In the genomic region with DNA sequence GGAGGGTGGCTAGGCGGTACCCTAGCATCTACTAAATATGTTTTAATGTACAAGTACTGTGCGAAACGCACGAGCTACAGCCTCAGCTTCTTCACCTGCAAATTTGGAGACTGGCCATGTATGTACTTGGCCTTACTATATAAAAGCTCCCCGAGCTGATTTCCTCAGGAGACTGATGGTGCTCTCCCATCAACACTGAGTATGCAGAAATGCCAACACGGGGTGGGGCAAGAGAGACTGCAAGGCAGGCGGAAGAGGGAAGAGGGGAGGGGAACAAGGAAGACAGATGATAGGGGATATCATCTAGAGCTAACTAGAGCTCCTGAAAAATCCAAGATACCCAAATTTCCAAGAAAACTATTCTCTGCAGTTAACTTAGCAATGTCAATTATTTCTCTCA, we compare ENCODE assay signal across 23 mouse cellular contexts.
"Had no signal": no experiment of that assay in that cellular context is flagged by ENCODE, and none has a peak within 500 bp of the region (broad histone marks: within the 10 kb centered on the region; RNA-seq: fewer than 3 reads in every experiment).

No protein-coding gene starts in this region.

- H3K9ac ChIP-seq: heart, embryonic 13.5 days; heart, embryonic 15.5 days; hindbrain, embryonic 13.5 days; hindbrain, embryonic 15.5 days; limb, embryonic 13.5 days; limb, embryonic 15.5 days; liver, embryonic 12.5 days; liver, embryonic 14.5 days had no signal

- DNase-seq: gastrocnemius, adult 2 months; gastrocnemius, postnatal 10 days; gastrocnemius, postnatal 25 days; heart, adult 18-20 months; heart, postnatal 14 days; heart, postnatal 36 days; kidney, adult 18-20 months; kidney, postnatal 10 days; kidney, postnatal 25 days; kidney, postnatal 4 days; left cerebral cortex, postnatal 4 days had no signal

- H3K4me2 ChIP-seq: heart, embryonic 11.5 days; heart, embryonic 13.5 days; heart, embryonic 15.5 days; hindbrain, embryonic 13.5 days; hindbrain, embryonic 15.5 days; limb, embryonic 13.5 days; limb, embryonic 15.5 days; liver, embryonic 12.5 days had no signal

- H3K9me3 ChIP-seq: heart, embryonic 13.5 days; heart, embryonic 15.5 days; hindbrain, embryonic 13.5 days; hindbrain, embryonic 15.5 days; limb, embryonic 13.5 days; limb, embryonic 15.5 days; liver, embryonic 12.5 days had no signal

- ATAC-seq: hindbrain, postnatal 0 days; intestine, postnatal 0 days; liver, embryonic 12.5 days had no signal

- H3K4me3 ChIP-seq: gastrocnemius, adult 2 months; heart, embryonic 13.5 days; heart, embryonic 15.5 days; hindbrain, embryonic 13.5 days; hindbrain, embryonic 15.5 days; layer of hippocampus, adult 2 months; limb, embryonic 13.5 days; limb, embryonic 15.5 days; liver, embryonic 12.5 days had no signal

- H3K27ac ChIP-seq: gastrocnemius, adult 2 months; heart, embryonic 13.5 days; heart, embryonic 15.5 days; hindbrain, embryonic 13.5 days; hindbrain, embryonic 15.5 days; hindbrain, postnatal 0 days; layer of hippocampus, adult 2 months; limb, embryonic 13.5 days; limb, embryonic 15.5 days; liver, embryonic 12.5 days; liver, embryonic 14.5 days had no signal

- H3K36me3 ChIP-seq: heart, embryonic 13.5 days; heart, embryonic 15.5 days; hindbrain, embryonic 15.5 days; limb, embryonic 13.5 days; limb, embryonic 15.5 days; liver, embryonic 12.5 days had no signal

- H3K27me3 ChIP-seq: heart, embryonic 13.5 days; heart, embryonic 15.5 days; hindbrain, embryonic 13.5 days; hindbrain, embryonic 15.5 days; limb, embryonic 13.5 days; limb, embryonic 15.5 days; liver, embryonic 12.5 days had no signal
